Mouse (Mus musculus) layer of hippocampus, adult 2 months (tissue): ENCODE data around the gene Snx30. TPM values are rescaled to one million over a fixed set of nuclear protein-coding genes. Genes with fewer than 3 reads are reported as not detected.

ENCODE experiments used
- DNase-seq, 2 experiments: peaks; one replicate each; pipeline ENCODE4 v3.0.0; 2022; ENCODE audit warnings: low spot score in 2 of 2
- H3K27ac ChIP-seq: fragments of 200-600 bp; 2 replicates; pipeline ENCODE4 v1.8.1; 2022
- H3K4me3 ChIP-seq: fragments of 200-600 bp; 2 replicates; pipeline ENCODE4 v1.8.1; 2022; ENCODE audit warnings: mild to moderate bottlenecking
- CTCF ChIP-seq: fragments of 200-600 bp; conservative IDR thresholded peaks from 2 replicates; pipeline ENCODE4 v1.8.1; 2022; ENCODE audit warnings: antibody characterized with exemption, mild to moderate bottlenecking, moderate library complexity
- total RNA-seq, 2 experiments: library from RNA; stranded (reverse); gene quantifications; 2 replicates each; pipeline ENCODE4 v1.2.3; 2021

Gene Snx30
- total RNA-seq, 2 experiments from 2014 or later, result 40.3 to 44.6 TPM

GRCm38 (mm10) chr4:59850181-59850580 lies 44.5 kb downstream of the Snx30 start:
- DNase-seq, result peak; percentile 63 to 81
- peak overlapping the region; percentile 78; the same call in 1 of the 2 replicates for H3K27ac ChIP-seq
- no peak overlapping the region for H3K4me3 ChIP-seq
- peak; percentile 87 for TF ChIP-seq CTCF

- peak in 1 of 2 experiments; percentile 47 for DNase-seq
- no peak overlapping the region for H3K4me3 ChIP-seq
- peak overlapping the region; percentile 78 for H3K27ac ChIP-seq
- TF ChIP-seq CTCF, result no peak
These were observed 45.4 kb downstream of the Snx30 start for GRCm38 (mm10) chr4:59850886-59851623.

GRCm38 (mm10) chr4:59853155-59853554 lies 47.5 kb downstream of the Snx30 start:
- no peak overlapping the region for H3K27ac ChIP-seq
- no peak for DNase-seq
- H3K4me3 ChIP-seq, result no peak overlapping the region
- no peak for TF ChIP-seq CTCF

- DNase-seq, result no peak
- no peak overlapping the region for H3K4me3 ChIP-seq
- no peak for TF ChIP-seq CTCF
- peak overlapping the region; percentile 85 for H3K27ac ChIP-seq
These were observed 54.2 kb downstream of the Snx30 start for GRCm38 (mm10) chr4:59859693-59860425.

GRCm38 (mm10) chr4:59860431-59860830 lies 54.8 kb downstream of the Snx30 start:
- peak overlapping the region; percentile 85 for H3K27ac ChIP-seq
- TF ChIP-seq CTCF, result no peak
- no peak overlapping the region for H3K4me3 ChIP-seq

GRCm38 (mm10) chr4:59861871-59862270 lies 56.2 kb downstream of the Snx30 start:
- Histone ChIP-seq H3K27ac (peak overlapping the region; percentile 85), H3K4me3 (no peak overlapping the region)
- no peak for TF ChIP-seq CTCF
- DNase-seq, result peak; percentile 65 to 67

More at GRCm38 (mm10) chr4:59860431-59860830, 54.8 kb downstream of the Snx30 start:
- DNase-seq, result no peak

- TF ChIP-seq CTCF, result no peak
- no peak for DNase-seq
- H3K27ac ChIP-seq, result peak overlapping the region; percentile 69; the same call in 1 of the 2 replicates
- no peak overlapping the region for H3K4me3 ChIP-seq
These were observed 56.7 kb downstream of the Snx30 start for GRCm38 (mm10) chr4:59862335-59862734.

GRCm38 (mm10) chr4:59863869-59864268 lies 58.2 kb downstream of the Snx30 start:
- no peak for DNase-seq
- no peak for TF ChIP-seq CTCF
- Histone ChIP-seq H3K4me3 (no peak overlapping the region), H3K27ac (0 out of 2 replicates have a peak overlapping the region, but pooled peaks have one; percentile 0)

- peak in 1 of 2 experiments; percentile 19 for DNase-seq
These were observed 62.4 kb downstream of the Snx30 start for GRCm38 (mm10) chr4:59868086-59868485.

GRCm38 (mm10) chr4:59869488-59870057 lies 63.9 kb downstream of the Snx30 start:
- peak overlapping the region; percentile 64 for H3K27ac ChIP-seq
- DNase-seq, result peak; percentile 35 to 47
- no peak for TF ChIP-seq CTCF
- H3K4me3 ChIP-seq, result no peak overlapping the region

More at GRCm38 (mm10) chr4:59868086-59868485, 62.4 kb downstream of the Snx30 start:
- Histone ChIP-seq H3K4me3 (no peak overlapping the region), H3K27ac (peak overlapping the region; percentile 39; the same call in 1 of the 2 replicates)
- no peak for TF ChIP-seq CTCF

- DNase-seq, result no peak
- H3K4me3 ChIP-seq, result no peak overlapping the region; the same call in 1 of the 2 replicates
- TF ChIP-seq CTCF, result no peak
- H3K27ac ChIP-seq, result peak overlapping the region; percentile 64
These were observed 64.8 kb downstream of the Snx30 start for GRCm38 (mm10) chr4:59870433-59870832.

GRCm38 (mm10) chr4:59870859-59871591 lies 65.4 kb downstream of the Snx30 start:
- peak; percentile 83 to 87 for DNase-seq
- H3K27ac ChIP-seq, result peak overlapping the region; percentile 64
- no peak overlapping the region; the same call in 1 of the 2 replicates for H3K4me3 ChIP-seq
- peak; percentile 93 for TF ChIP-seq CTCF
